Mouse (Mus musculus) heart, embryonic 13.5 days (tissue): ENCODE measurements around the gene Tlr3. TPM values are rescaled to one million over a fixed set of nuclear protein-coding genes. Genes with fewer than 3 reads are reported as not detected.

Source experiments
- polyA plus RNA-seq: library from polyadenylated mRNA; unstranded; fragments of >200 nt; fragmentation: Nextera tagmentation; extraction: Ambion mirVana; gene quantifications from 2 replicates; pipeline ENCODE4 v1.2.1, GENCODE M21; 2015

Gene Tlr3
- polyA plus RNA-seq, 1 experiment from 2014 or later = 1.8 TPM

Other genes starting within 250 kb of the Tlr3 start
- gene F11, start 149.0 kb downstream of the Tlr3 start, polyA plus RNA-seq = 0.20 and 0.65 TPM in 2 replicates
- gene Klkb1, start 116.2 kb downstream of the Tlr3 start, polyA plus RNA-seq = 0.09 TPM in 1 of 2 replicates, not detected in the other
- 0.05 and 0.15 TPM in 2 replicates for gene Gm45753, start 102.6 kb downstream of the Tlr3 start, polyA plus RNA-seq
- 0.48 and 0.66 TPM in 2 replicates for gene Cyp4v3, start 77.9 kb downstream of the Tlr3 start, polyA plus RNA-seq
- gene Fam149a, start 28.8 kb downstream of the Tlr3 start, polyA plus RNA-seq = 3.7 and 5.6 TPM in 2 replicates
- gene Sorbs2, start 96.7 kb upstream of the Tlr3 start, polyA plus RNA-seq = 334 and 345 TPM in 2 replicates